ENCODE assay signal across 9 mouse cellular contexts in the genomic region with DNA sequence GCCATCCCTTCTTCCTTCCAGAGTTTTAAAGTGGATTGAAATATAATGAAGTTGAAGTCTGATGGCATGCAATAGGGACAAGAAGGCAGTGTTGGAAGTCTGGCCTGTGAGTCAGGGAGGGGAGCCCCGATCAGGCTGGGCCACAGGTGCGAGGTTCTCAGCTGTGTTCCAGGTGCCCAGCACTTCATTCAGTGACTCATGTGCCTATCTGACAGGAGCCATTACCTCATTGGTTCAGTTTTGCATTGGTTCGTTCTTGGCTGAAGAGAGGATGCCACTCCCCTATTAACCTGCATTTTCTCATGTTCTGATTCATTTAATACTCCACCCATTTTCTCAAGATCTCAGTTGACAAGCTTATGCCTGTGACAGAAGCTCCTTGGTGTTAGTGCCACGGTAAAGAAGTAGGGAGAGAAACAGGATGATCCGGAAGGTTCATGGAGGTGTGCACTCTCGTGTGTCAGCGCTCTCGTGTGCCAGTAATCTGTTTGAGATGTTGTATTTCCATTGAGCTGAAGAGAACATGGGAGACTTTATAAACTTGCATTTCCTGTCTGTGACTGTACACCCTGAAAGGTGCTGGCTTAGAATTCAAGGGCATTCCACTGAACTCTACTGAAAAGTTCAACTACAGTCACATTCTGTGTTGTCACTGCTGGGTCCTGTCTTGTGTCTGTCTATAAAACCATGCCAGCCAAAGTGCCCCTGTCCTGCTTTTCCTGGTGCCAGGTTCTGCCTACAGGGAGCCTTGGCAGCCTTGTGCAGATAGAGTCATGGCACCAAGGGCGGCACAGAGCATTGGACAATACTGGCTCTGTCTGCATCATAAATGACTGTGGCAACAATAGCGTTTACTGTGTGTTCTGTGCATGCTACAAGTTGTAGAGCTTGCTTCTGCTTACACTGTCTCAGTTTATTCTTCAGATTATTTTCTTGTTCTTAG. TPM values are rescaled to one million over a fixed set of nuclear protein-coding genes. Genes with fewer than 3 reads are reported as not detected.
DNase-seq lines count a peak whose midpoint lies in the region; ATAC-seq and TF ChIP-seq lines count a peak whose summit lies in the region.
"Had no signal": no experiment of that assay in that cellular context is flagged by ENCODE, and none has a peak within 500 bp of the region (broad histone marks: within the 10 kb centered on the region; RNA-seq: fewer than 3 reads in every experiment).

No protein-coding gene starts in this region.

- ATAC-seq in hindbrain, embryonic 15.5 days (ENCODE audit: low FRiP score, low read depth) = peak; percentile 35; the same call in 1 of the 2 replicates
- peak; percentile 69 for ATAC-seq in stomach, embryonic 16.5 days (ENCODE audit: insufficient read depth, low FRiP score)
- ATAC-seq in megakaryocyte, adult 5-6 weeks (ENCODE audit: poor library complexity, severe bottlenecking) = no peak

- no peaks in the 10 kb centered on the region for H3K27me3 ChIP-seq in hindbrain, embryonic 15.5 days
- H3K27me3 ChIP-seq in stomach, embryonic 16.5 days (ENCODE audit: control insufficient read depth, insufficient read depth, low read length) = no peaks in the 10 kb centered on the region

- no peak overlapping the region for H3K9ac ChIP-seq in hindbrain, embryonic 15.5 days
- 0 out of 2 replicates have a peak overlapping the region, but pooled peaks have one; percentile 14 for H3K9ac ChIP-seq in stomach, embryonic 16.5 days (ENCODE audit: low read length)

- H3K36me3 ChIP-seq in hindbrain, embryonic 15.5 days = no peaks in the 10 kb centered on the region
- no peaks in the 10 kb centered on the region for H3K36me3 ChIP-seq in stomach, embryonic 16.5 days (ENCODE audit: control insufficient read depth, insufficient read depth, low read length)

- no peak for DNase-seq in gastrocnemius, adult 2 months
- DNase-seq in gastrocnemius, postnatal 14 days = no peak
- DNase-seq in retina, postnatal 1 day = peak; percentile 54
- DNase-seq in retina, embryonic 14.5 days (ENCODE audit: low spot score) = no peak
- DNase-seq in lung, postnatal 36 days = no peak
- DNase-seq: right cerebral cortex, postnatal 25 days had no signal

- no peaks in the 10 kb centered on the region for H3K9me3 ChIP-seq in hindbrain, embryonic 15.5 days
- no peaks in the 10 kb centered on the region for H3K9me3 ChIP-seq in stomach, embryonic 16.5 days (replicated peaks; ENCODE audit: control insufficient read depth, low read length)

- WGBS in hindbrain, embryonic 15.5 days = 60% methylated on average over 10 of the region's 10 CpGs
- WGBS in stomach, embryonic 16.5 days = 52% methylated on average over 10 of the region's 10 CpGs

- H3K4me2 ChIP-seq in hindbrain, embryonic 15.5 days = peak overlapping the region; percentile 39; the same call in 1 of the 2 replicates
- no peak overlapping the region; the same call in 1 of the 2 replicates for H3K4me2 ChIP-seq in stomach, embryonic 16.5 days (ENCODE audit: low read depth, low read length)

- peak overlapping the region; percentile 21; the same call in 1 of the 2 replicates for H3K27ac ChIP-seq in gastrocnemius, adult 2 months
- peak overlapping the region; percentile 80 for H3K27ac ChIP-seq in hindbrain, embryonic 15.5 days (replicated peaks)
- peak overlapping the region; percentile 76 for H3K27ac ChIP-seq in stomach, embryonic 16.5 days (ENCODE audit: low read length)

- intact Hi-C loops in gastrocnemius, adult 2 months (cut with DNase I) = no loop called here
- intact Hi-C loops in gastrocnemius, postnatal 14 days (cut with DNase I; ENCODE audit: low total_unique reads) = no loop called here

- no peak for TF ChIP-seq CTCF in gastrocnemius, adult 2 months (IDR thresholded peaks at IDR 0.05)

- H3K4me1 ChIP-seq in hindbrain, embryonic 15.5 days (replicated peaks) = peaks cover 97% of the 10 kb centered on the region
- peaks cover 91% of the 10 kb centered on the region for H3K4me1 ChIP-seq in stomach, embryonic 16.5 days (ENCODE audit: control insufficient read depth, insufficient read depth, low read length)

- no peak overlapping the region for H3K4me3 ChIP-seq in gastrocnemius, adult 2 months
- no peak overlapping the region for H3K4me3 ChIP-seq in hindbrain, embryonic 15.5 days
- no peak overlapping the region for H3K4me3 ChIP-seq in stomach, embryonic 16.5 days (replicated peaks; ENCODE audit: low read length)

RNA-seq across cellular contexts. Expression of a gene that starts 40.8 kb away (rescaled TPM):
- total RNA-seq in gastrocnemius, adult 2 months (2021) = 10 to 100 TPM; 23.2 to 28.3 TPM
- 10 to 100 TPM; 53.2 to 53.6 TPM for total RNA-seq in gastrocnemius, postnatal 14 days (2021)
- 41.5 and 42.6 TPM in 2 replicates for polyA plus RNA-seq in hindbrain, embryonic 15.5 days (2015; fragmentation: Nextera tagmentation; extraction: Ambion mirVana)
- polyA plus RNA-seq in stomach, embryonic 16.5 days (2015; fragmentation: Nextera tagmentation; extraction: Ambion mirVana) = 15.3 and 16.2 TPM in 2 replicates
- total RNA-seq in megakaryocyte, adult 5-6 weeks (2015) = 52.1 and 52.3 TPM in 2 replicates
- 190 and 228 TPM in 2 replicates for total RNA-seq in megakaryocyte, adult 5-6 weeks (2017)

Comparison
In these comparisons a context has a peak if more than half of its experiments do, and no peak if none do; other contexts are left out.
1. H3K27ac ChIP-seq: peak in every context shown above with its lines; median percentile 80 in hindbrain, embryonic 15.5 days; 76 in stomach, embryonic 16.5 days; 21 in gastrocnemius, adult 2 months.